Mouse (Mus musculus) mouse embryonic stem cell (cell line): ENCODE data around the gene Slc25a45.

Experiments used
- in situ Hi-C, 2 experiments: fragments of 300-500 bp; cut with MboI; formaldehyde crosslinking; loops; 1 replicate in 1 of 2; 3 replicates in 1 of 2; pipeline ENCODE4 v1.14.3; 2019 to 2020; ENCODE audit warnings: low sequenced_read_pairs in 2 of 2, low pct_unique_long_range_greater_than_20kb in 1 of 2, mixed read lengths in 1 of 2; ENCODE audit not compliant: unreplicated experiment in 1 of 2

Slc25a45 gene

DNA sequence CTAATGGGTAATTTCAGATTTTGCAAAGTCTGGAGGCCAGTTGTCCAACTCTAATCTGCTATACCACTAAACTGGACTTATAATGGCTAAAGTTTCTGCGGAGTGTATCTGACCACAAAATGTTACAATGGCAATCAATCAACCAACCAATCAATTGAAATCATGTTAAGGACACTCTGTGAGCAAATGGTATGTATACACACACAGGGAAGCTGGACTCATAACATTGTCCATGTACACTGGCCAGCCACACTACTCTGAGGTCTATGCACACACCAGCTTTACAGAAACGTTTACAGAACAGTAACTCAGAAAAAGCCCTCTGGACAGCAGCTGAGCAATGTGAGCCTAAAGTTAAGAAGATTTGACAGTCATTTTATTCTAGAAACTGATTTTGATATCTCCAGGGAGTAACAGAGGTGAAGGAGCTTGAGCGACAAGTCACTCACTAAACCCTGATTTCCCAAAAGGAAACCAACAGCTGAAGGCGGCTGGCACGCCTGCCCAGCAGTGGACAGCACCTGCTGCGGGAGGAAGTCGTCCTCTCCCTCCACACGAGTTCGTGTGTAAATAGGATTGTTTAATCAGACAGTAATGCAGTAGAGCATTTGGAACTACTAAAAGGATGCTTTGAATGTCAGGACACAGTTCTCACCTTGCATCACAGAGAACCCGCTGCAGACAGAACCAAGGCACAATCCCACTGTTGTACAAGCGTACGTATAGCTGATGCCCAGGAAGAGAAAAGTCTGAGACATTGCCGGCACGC lies 38.1 kb upstream of the Slc25a45 start:
- in situ Hi-C loops = no loop called here

DNA sequence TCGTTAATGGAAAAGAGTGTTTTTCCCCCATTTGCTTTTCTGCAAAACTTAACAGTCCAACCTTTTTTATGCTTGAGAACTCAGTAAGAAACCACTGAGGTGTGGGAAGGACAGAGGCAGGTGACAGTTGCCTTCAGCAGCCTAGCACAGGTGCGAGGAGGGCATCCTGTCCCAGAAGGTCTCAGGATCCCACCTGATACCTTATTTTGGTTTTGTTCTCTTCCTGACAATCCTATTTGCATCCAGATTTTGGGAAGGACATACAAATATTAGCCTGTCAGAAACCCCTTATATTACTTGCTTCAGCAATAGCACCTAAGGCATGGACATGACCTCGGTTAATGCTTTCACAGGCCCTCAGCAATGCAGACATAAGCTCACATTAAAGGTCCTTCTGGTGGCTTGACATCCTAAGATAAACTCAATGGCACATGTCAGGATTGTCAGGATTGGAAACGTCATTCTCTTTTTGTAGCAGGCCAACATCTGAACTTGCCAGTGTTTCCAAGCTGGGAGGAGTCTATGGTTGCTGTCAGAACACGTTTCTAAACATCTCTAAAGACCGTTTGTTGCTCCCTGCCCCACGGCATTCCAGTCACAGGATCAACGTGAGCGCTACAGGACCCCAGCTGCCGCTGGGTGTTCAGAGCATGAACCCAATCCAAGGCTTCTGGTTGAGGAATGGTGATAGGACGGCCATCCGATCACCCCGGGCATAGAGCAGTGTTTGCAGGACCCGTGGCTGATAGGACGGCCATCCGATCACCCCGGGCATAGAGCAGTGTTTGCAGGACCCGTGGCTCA lies 37.3 kb upstream of the Slc25a45 start:
- in situ Hi-C loops = no loop called here

DNA sequence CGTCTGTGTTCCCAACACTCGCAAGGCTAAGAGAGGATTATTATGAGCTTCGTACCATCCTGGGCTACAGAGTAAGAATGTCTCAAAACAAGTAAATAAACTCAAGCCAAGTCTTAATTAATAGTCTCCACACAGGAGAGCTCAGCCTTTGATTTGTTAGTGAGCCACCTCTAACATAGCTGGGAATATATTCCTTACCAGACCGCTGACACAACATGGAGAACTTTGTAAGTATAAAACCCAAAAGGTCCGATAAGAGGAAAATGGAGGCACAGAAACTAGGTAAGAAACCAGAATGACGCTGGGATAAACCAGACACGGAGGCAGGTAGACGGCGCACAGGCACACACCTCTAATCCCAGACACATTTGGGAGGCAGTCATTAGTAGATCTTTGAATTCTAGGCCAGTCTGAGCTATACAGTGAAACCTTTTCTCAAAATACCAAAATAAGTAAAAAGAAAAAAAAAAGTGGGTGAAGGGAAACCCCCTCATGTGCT lies 36.7 kb upstream of the Slc25a45 start:
- in situ Hi-C loops = no loop called here

DNA sequence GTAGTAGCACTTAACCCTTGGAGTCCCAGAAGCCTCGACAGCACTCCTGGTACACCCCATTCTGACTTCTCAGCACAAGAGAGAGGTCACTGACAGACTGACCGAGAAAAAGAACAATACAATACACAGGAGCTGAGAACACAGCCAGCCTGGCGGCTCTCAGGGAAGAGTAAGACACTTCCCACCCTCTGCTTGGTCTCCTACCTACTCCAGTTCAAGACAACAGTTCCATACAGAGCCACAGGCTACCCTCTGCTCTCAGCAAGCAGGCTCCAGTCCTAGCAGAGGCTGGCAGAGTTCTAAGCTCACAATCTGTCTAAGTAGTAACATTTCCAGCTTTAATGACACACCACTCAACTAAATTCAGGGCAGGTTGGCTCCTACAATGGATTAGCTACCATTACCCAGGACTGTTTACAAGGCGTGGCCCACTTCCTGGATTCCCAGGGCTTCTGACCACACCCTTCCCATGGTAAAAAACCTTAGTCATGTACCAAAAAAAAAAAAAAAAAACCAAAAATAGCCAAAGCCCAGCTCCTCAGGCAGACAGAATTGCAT lies 36.1 kb upstream of the Slc25a45 start:
- in situ Hi-C loops = no loop called here

DNA sequence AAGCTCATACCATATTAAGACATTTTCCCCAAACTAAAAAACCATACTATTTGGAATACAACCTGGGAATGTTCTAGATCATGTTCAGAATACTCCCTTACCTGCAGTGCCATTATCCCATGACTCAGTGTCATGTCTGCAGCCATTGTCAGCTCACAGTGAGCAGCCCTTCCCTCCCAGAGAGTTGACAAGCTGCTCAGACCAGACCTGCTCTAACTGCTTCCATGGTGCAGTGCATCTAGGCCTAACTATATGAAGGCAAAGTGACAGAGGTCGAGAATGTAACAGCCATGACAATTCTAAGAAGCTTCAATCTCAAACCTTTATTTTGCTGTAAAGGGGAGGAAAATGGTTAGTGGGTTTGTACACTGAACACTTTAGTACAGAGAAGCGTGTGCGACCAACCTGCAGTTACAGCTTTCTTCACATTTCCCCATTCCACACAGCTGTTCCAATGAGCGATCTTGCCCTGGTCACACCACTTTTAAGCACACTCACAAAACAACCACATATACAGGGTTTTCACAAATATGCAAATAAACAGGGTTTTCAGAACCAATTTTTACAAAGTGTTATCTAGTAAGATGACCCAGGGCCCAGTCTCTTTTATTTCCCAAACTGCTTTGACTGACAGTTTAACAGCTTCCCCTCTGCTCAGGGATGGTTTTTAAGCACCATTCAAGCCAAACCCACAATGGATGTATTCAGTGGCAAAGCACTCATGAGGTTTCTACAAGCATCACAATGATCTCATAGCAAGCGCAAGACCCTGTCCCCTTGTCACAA lies 35.4 kb upstream of the Slc25a45 start:
- in situ Hi-C loops = no loop called here

DNA sequence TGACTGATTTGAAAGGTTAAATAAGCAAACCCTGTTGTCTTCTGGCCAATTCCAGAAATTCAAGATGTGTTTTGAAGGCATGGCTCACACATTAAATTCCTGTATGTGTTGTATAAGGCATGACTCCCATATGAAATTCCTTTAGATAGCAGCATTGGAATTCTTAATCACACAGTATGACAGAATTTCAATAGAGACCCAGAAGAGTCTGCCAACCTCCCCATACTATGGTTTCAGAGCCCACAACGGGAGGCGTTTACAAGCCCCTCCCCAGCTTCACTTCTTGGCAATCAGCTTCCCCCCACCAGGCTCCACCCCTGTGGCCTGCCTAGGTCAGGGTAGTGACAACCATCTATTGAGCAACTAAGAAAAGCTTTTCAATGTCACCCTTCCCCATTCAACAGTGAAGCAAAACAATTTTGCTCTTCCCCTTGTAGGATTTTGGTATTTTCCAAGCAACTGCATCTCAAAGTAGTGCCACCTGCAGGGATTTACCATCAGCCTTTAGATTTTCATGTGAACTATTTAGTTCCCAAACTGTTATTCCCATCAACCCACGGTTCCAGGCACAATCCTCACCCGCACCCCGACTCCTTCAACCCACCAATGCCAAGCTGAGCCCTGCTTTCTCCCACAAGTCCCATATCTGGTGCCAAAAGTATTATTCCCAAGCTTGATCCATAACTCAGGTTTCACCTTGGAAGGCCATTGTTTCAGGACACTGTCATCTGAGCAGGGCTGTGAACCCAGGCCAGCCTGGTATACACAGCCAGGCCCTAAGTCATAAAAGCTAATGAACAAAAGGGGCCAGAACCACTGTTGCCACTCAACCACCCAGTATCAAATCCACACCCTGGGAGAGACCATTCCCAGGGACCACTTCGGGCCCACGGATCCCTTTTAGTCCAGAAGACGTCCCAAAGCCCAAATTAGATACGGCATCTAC lies 34.5 kb upstream of the Slc25a45 start:
- in situ Hi-C loops = no loop called here

DNA sequence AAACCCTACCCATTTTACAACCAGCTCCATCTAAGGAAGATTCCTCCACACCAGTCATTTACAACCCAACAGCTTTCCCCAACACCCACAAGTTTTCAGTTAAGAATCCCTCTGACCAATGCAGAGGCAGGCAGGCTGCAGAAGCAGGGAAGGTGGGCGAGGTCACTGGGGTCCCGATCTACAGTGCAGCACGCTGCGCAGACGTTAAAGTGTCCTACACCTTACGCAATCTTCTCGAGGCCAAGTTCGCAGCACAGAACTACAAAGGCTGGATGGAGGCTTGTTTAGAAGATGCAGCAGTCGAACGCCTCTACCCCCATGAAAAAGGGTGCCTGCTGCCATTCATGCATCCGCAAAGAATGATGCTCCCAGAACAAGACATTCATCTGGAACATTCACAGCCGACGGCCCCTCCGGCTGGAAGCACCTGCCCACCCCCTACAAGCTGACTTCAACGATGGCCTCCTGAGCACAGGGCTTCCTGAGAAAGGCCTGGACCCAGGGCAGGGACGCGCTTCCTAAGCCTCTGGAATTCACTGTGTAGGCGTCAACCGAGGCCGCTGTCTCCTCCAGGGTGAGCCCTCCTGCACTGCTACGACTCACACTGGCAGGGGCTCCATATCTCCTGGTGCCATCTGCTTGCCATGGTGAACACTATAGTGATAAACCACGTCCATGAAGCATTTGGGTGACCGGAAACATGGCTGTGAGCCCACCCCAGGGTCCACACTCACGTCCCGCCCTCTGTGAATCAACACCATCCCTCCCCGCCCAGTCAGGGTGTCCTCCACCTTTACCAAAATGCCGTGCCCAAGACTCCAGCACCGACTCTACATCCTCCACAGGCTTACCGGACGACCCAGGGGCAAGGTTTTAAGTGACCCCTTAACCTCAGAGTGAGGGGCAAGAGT lies 33.6 kb upstream of the Slc25a45 start:
- in situ Hi-C loops = no loop called here

DNA sequence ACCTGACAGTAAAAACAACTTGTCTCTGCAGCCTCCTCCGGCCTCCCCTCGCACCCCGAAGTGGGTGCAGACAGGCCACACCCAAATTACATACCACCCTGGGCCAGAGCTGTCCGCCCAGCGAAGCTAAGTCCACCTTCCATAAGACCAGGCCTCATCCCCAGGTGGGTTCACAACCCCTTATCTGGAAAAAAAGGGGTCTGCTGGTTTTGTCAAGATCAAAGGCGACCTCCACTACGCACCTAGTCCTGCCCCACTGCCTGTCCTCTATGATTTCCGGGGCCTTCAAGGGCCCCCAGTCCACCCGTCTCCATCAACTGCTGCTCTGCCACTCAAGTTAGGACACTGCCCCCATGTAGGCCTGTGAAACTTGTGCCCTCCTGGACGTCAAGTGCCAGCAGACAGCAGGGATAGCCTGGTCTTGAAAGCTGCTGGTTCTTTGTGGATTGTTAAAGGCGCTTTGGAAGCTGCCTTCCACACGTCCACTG lies 32.7 kb upstream of the Slc25a45 start:
- in situ Hi-C loops = no loop called here

DNA sequence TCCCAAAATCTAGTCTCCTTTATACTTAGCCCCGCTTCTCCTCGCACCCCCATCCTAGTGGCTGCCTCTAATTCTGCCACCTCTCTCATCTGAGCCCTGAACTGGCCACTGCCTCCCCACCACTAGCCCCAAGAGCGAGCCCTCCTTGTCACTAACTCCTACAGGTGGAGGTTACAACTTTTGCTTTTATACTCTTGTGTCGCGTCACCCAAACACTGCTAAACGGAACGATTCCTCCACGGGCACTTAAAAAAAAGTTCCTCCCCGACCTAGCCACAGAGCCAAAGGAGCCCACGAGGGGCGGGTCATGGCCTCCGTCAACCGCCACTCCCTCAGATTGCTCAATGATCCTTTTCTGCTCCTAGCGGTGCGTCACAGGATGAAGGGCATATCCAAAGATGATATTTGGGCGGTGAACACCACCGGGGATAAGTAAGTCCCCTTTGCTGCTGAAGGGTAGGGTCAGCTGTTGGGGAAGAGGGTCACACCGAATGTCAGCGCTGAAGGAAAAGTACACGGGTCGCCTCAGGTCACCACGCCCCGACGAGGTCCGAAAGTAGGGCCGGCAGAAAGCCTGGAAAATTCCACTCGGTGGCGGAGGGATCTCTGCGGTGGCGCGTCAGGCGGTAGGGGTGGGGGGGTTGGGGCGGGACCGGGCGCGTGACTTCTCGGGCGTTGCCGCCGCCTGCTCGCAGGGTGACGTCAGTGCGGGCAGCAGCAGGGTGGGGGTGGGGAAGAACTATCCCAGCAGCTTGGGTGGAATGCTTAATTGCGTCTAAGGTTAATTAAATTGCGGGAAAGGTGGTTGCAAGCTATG lies 32.1 kb upstream of the Slc25a45 start:
- in situ Hi-C loops = no loop called here

DNA sequence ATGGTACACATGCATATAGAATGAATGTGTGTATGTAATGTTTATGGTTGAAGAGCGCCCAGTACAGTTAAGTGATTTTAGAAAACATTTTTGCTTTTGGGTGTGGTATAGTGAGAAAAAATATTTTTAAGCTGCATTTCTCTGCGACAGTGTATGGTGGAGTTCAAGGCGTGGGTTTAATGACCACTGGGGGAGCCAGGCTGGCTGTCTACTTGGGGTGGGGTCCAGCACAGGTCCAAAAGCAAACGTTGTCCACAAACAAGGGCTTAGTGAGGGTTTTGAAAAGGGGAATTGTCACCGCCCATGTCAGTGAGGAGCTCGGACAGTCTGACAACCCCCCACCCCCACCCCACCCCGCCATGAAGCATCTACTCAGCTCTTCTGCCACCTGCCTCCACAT lies 31.5 kb upstream of the Slc25a45 start:
- in situ Hi-C loops = no loop called here

DNA sequence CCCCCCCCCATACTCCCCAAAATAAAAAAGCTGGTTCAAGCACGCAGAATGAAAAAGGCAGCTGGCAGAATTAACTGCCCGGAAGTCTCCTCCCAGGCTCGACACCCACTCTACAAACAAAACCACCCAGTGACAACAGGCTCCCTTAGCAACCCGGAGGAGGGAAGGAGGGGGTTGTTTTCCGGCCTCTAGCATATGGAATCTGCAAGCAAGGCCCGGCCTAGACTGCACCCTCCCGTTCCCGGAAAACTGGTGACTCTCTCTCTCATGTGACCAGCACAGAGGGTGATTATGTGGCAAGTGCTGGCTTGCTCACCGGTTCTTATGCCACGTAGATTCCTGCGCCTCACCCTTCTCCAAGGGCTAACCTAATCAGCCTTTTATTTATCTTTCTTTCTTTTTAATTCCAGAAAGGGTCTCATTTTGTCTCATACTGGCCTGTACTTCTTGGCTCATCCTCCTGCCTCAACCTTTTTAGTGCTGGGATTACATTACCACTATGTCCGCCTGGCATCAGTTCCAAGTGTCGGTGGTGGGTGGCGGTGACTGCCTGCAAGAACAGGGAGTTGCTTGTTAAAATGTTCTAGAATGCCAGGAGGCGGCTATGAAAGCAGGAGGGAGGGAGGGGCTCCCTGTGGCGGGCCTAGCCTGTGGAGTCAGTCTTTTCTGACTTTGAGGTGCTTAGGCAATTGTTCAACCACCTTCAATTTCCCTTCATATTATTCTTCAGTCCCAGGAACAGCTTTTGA lies 30.9 kb upstream of the Slc25a45 start:
- in situ Hi-C loops = no loop called here

DNA sequence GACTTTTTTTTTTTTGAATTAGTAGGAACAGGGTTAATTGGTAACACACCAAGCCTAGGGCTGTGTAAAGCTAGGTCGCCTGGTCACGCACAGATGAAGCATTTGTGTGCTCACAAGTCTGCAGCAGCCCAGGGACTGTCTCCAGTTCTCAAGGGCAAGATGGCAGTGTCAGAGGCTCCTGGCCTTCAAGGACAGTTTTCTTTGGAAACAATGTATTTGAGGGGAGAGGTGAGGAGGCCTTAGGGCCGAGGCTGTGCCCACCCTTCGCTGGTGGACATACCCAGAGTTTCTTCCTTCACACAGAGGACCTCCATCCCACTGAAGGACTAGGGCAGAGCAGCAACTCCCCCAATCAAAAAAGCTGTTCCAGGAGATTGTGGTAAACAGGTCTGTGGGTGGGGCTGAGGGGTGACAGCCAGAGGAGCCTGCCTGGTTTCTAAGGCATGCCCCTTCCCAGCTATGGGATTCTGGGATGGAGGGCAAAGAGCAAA lies 30.3 kb upstream of the Slc25a45 start:
- in situ Hi-C loops = no loop called here

DNA sequence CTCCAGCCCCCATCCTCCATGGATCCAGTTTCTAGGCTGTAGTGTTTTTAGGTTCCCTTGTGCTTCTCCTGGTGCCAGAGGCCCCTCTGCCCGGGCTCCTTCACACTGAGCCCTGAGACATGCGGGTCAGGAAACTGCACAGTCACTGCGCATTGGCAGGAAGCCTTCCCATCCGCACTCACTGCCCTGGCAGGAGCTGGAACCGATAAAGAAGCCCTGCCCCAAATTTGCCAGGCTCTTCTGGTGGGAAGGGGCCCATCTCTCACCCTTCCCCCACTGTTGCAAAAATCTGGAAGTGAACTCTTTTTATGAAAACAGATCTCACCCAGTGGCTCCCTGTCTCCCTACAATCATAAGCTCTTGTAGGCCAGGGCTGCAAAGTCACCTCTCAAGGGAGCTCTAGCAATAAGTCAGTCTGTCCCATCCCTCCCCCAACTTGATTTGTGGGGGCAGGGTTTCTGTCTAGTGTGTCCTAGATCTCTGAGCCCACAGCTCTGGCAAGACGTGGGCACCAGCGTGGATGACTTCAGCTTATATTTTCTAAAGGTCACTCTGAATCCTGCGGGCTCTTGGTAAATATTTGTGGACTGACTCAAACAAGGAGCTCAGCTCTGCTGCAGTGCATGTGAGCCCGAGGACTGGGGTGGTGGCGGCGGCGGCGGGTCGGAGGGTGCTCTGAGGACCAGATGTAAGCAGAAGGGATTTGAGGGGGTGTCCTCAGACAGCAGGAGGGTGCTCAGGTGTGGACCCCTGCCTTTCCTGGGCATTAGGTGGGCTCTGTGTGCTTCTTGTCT lies 29.4 kb upstream of the Slc25a45 start:
- in situ Hi-C loops = no loop called here

DNA sequence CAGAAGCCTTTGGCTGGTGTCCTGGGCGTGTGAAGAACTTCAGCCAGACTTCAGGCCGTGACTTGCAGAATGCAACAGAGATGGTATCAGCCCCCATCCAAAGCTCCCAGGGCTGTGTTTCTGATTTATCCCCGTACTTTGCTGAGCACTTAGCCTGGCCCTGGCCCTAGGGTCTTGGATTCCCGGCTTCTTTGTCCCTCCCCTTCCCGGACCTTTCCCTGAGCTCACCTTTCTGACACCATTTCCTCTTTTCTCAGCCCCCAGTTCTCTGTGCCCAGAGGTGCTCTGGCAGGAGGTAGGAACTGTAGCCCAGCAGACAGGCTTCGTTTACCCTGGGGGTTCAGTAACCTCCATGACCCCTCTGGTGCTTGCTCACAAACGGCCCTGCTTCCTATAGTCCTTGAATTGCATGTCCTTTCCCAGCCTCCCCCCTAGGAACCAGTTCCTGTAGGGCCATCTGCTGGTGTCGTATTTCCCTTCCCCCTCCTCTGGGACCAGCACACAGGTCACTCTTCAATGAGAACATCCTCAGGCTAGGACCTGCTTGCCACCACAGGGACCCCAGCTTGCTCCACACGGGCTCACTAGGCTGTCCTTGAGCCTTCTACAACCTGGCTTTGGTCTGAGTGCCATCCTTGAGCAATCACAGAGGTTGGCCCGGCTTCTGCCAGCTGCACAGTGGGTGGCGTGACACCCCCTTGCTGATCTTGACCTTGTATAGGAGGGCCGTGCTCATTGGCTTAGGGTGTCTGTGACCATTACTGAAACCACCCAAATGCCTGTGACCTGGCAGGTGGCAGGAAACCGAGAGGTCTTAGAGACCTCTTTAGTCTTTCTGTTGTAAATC lies 28.6 kb upstream of the Slc25a45 start:
- in situ Hi-C loops = no loop called here
